Mouse (Mus musculus) heart, adult 2 months (tissue): Measurements from ENCODE around the gene Samhd1.

Source experiments
- CTCF ChIP-seq: fragments of 200-600 bp; IDR thresholded peaks from 2 replicates; pipeline ENCODE4 v1.8.1; 2022; ENCODE audit warnings: antibody characterized with exemption, mild to moderate bottlenecking, moderate library complexity
- POLR2A ChIP-seq: fragments of 200-500 bp; IDR thresholded peaks from 2 replicates; pipeline ENCODE4 v1.6.1; 2011; ENCODE audit warnings: mild to moderate bottlenecking, low read depth, low read length, control low read depth; ENCODE audit not compliant: insufficient read depth

GRCm38 (mm10) chr2:157079701-157080180, 55.3 kb downstream of the Samhd1 start:
- TF ChIP-seq CTCF (no peak), POLR2A (no peak)
